Mouse (Mus musculus) liver, embryonic 13.5 days (tissue): ENCODE measurements at regions not wholly inside any gene's neighbourhood (a gene's known extent, or its start where the extent isn't known, plus 50 kb on each side); places are given as distances from the start of the nearest gene placed in this dataset.

Experiments used
- ATAC-seq: fragments of 200-750 bp; cut with Nextera tagmentation; 2 replicates; pipeline ENCODE4 v1.8.0; 2017; ENCODE audit warnings: low read depth, mild to moderate bottlenecking, moderate number of reproducible peaks, moderate library complexity
- DNase-seq: peaks from one replicate; pipeline ENCODE4 v3.0.0; 2022
- H3K27ac ChIP-seq: fragments of 300-500 bp; sonication (generic); 2 replicates; pipeline ENCODE4 v1.5.1; 2015; ENCODE audit warnings: moderate library complexity, mild to moderate bottlenecking, inconsistent platforms
- H3K27me3 ChIP-seq: fragments of 300-500 bp; sonication (generic); 2 replicates; pipeline ENCODE4 v1.6.1; 2015; ENCODE audit warnings: mild to moderate bottlenecking, inconsistent platforms
- H3K36me3 ChIP-seq: fragments of 300-500 bp; sonication (generic); 2 replicates; pipeline ENCODE4 v1.6.1; 2015; ENCODE audit warnings: mild to moderate bottlenecking, inconsistent platforms
- H3K4me1 ChIP-seq: fragments of 300-500 bp; sonication (generic); replicated peaks from 2 replicates; pipeline ENCODE4 v1.6.1; 2015; ENCODE audit warnings: inconsistent platforms
- H3K4me2 ChIP-seq: fragments of 300-500 bp; sonication (generic); 2 replicates; pipeline ENCODE4 v1.6.1; 2015; ENCODE audit warnings: inconsistent platforms, mild to moderate bottlenecking, moderate library complexity
- H3K4me3 ChIP-seq: fragments of 300-500 bp; sonication (generic); replicated peaks from 2 replicates; pipeline ENCODE4 v1.5.1; 2015; ENCODE audit warnings: mild to moderate bottlenecking, inconsistent platforms
- H3K9ac ChIP-seq: fragments of 300-500 bp; sonication (generic); 2 replicates; pipeline ENCODE4 v1.6.1; 2015; ENCODE audit warnings: mild to moderate bottlenecking, inconsistent platforms
- H3K9me3 ChIP-seq: fragments of 300-500 bp; sonication (generic); replicated peaks from 2 replicates; pipeline ENCODE4 v1.6.1; 2016; ENCODE audit warnings: inconsistent platforms
- WGBS: fragments of 180-500 bp; shearing (Covaris S2); methylation state at CpG from one replicate; pipeline ENCODE4 v1.1.7; 2015; ENCODE audit not compliant: insufficient replicate concordance; 5-methylcytosine and 5-hydroxymethylcytosine counted together

GRCm38 (mm10) chr13:69954171-69954570 is 152.0 kb downstream of the Med10 start:
- H3K4me3 ChIP-seq: no peak overlapping the region
- ATAC-seq (no peak), DNase-seq (no peak)
- H3K27ac ChIP-seq: no peak overlapping the region
- H3K27me3 ChIP-seq: no peaks in the 10 kb centered on the region
- no peaks in the 10 kb centered on the region for H3K4me1 ChIP-seq
- 45% methylated on average over 5 of the region's 5 CpGs for WGBS
- no peak overlapping the region for H3K4me2 ChIP-seq
- H3K9ac ChIP-seq: no peak overlapping the region
- H3K9me3 ChIP-seq: 0 out of 2 replicates have a peak, but pooled peaks cover 3% of the 10 kb centered on the region
- no peaks in the 10 kb centered on the region for H3K36me3 ChIP-seq

GRCm38 (mm10) chr13:69955503-69955902 is 153.3 kb downstream of the Med10 start:
- Histone ChIP-seq H3K36me3 (no peaks in the 10 kb centered on the region), H3K27me3 (no peaks in the 10 kb centered on the region), H3K4me2 (no peak overlapping the region), H3K4me1 (no peaks in the 10 kb centered on the region), H3K27ac (no peak overlapping the region), H3K9me3 (0 out of 2 replicates have a peak, but pooled peaks cover 3% of the 10 kb centered on the region), H3K4me3 (no peak overlapping the region), H3K9ac (no peak overlapping the region)
- no peak for DNase-seq
- WGBS: 37% methylated on average over 2 of the region's 2 CpGs
- no peak for ATAC-seq

- WGBS: 76% methylated on average over 8 of the region's 8 CpGs
- H3K9me3 ChIP-seq: no peaks in the 10 kb centered on the region
- ATAC-seq: no peak
Observed at GRCm38 (mm10) chr13:69963944-69964343, 161.7 kb downstream of the Med10 start.

GRCm38 (mm10) chr13:69971281-69972057 is 169.3 kb downstream of the Med10 start:
- no peak overlapping the region for H3K4me3 ChIP-seq
- H3K9ac ChIP-seq: no peak overlapping the region
- H3K27ac ChIP-seq: no peak overlapping the region
- no peak overlapping the region for H3K4me2 ChIP-seq
- ATAC-seq (no peak), DNase-seq (no peak)
- no peaks in the 10 kb centered on the region for H3K4me1 ChIP-seq
- no peaks in the 10 kb centered on the region for H3K9me3 ChIP-seq
- H3K27me3 ChIP-seq: no peaks in the 10 kb centered on the region
- 67% methylated on average over 9 of the region's 9 CpGs for WGBS
- no peaks in the 10 kb centered on the region for H3K36me3 ChIP-seq

More at GRCm38 (mm10) chr13:69963944-69964343, 161.7 kb downstream of the Med10 start:
- H3K4me1 ChIP-seq: no peaks in the 10 kb centered on the region
- H3K27ac ChIP-seq: no peak overlapping the region
- H3K4me3 ChIP-seq: no peak overlapping the region
- no peaks in the 10 kb centered on the region for H3K27me3 ChIP-seq
- no peak overlapping the region for H3K4me2 ChIP-seq
- no peak overlapping the region for H3K9ac ChIP-seq
- no peak for DNase-seq
- no peaks in the 10 kb centered on the region for H3K36me3 ChIP-seq

GRCm38 (mm10) chr13:69974835-69975234 is 172.6 kb downstream of the Med10 start:
- ATAC-seq: no peak
- no peaks in the 10 kb centered on the region for H3K4me1 ChIP-seq
- 57% methylated on average over 5 of the region's 5 CpGs for WGBS

GRCm38 (mm10) chr13:69984159-69984558 is 182.0 kb downstream of the Med10 start:
- Histone ChIP-seq H3K36me3 (no peaks in the 10 kb centered on the region), H3K27me3 (no peaks in the 10 kb centered on the region), H3K4me2 (no peak overlapping the region), H3K4me1 (no peaks in the 10 kb centered on the region), H3K9me3 (no peaks in the 10 kb centered on the region), H3K9ac (no peak overlapping the region), H3K27ac (no peak overlapping the region), H3K4me3 (no peak overlapping the region)
- no peak for ATAC-seq
- no peak for DNase-seq
- 46% methylated on average over 1 of the region's 1 CpGs for WGBS

More at GRCm38 (mm10) chr13:69974835-69975234, 172.6 kb downstream of the Med10 start:
- Histone ChIP-seq H3K9ac (no peak overlapping the region), H3K4me3 (no peak overlapping the region), H3K27ac (no peak overlapping the region), H3K9me3 (no peaks in the 10 kb centered on the region), H3K36me3 (no peaks in the 10 kb centered on the region), H3K4me2 (no peak overlapping the region), H3K27me3 (no peaks in the 10 kb centered on the region)
- no peak for DNase-seq

- Histone ChIP-seq H3K4me3 (no peak overlapping the region), H3K9ac (no peak overlapping the region), H3K4me2 (no peak overlapping the region), H3K36me3 (no peaks in the 10 kb centered on the region), H3K27me3 (no peaks in the 10 kb centered on the region), H3K27ac (no peak overlapping the region), H3K9me3 (no peaks in the 10 kb centered on the region), H3K4me1 (no peaks in the 10 kb centered on the region)
- no peak for ATAC-seq
- WGBS: 31% methylated on average over 10 of the region's 10 CpGs
- DNase-seq: no peak
Observed at GRCm38 (mm10) chr13:69987181-69987580, 185.0 kb downstream of the Med10 start.

GRCm38 (mm10) chr13:69988319-69988718 is 186.1 kb downstream of the Med10 start:
- ATAC-seq (no peak), DNase-seq (no peak)
- H3K9me3 ChIP-seq: no peaks in the 10 kb centered on the region
- no peaks in the 10 kb centered on the region for H3K27me3 ChIP-seq
- no peak overlapping the region for H3K27ac ChIP-seq
- no peak overlapping the region for H3K4me2 ChIP-seq
- H3K4me1 ChIP-seq: no peaks in the 10 kb centered on the region
- no peak overlapping the region for H3K9ac ChIP-seq
- no peaks in the 10 kb centered on the region for H3K36me3 ChIP-seq
- no peak overlapping the region for H3K4me3 ChIP-seq
- 48% methylated on average over 4 of the region's 4 CpGs for WGBS

GRCm38 (mm10) chr13:69991253-69991891 is 189.2 kb downstream of the Med10 start:
- ATAC-seq (no peak), DNase-seq (no peak)
- Histone ChIP-seq H3K9ac (no peak overlapping the region), H3K4me1 (no peaks in the 10 kb centered on the region), H3K4me2 (no peak overlapping the region), H3K27me3 (no peaks in the 10 kb centered on the region), H3K9me3 (no peaks in the 10 kb centered on the region), H3K27ac (no peak overlapping the region), H3K36me3 (no peaks in the 10 kb centered on the region), H3K4me3 (no peak overlapping the region)
- WGBS: 24% methylated on average over 11 of the region's 11 CpGs

- 56% methylated on average over 14 of the region's 14 CpGs for WGBS
- no peak overlapping the region for H3K4me3 ChIP-seq
- DNase-seq: no peak
- no peaks in the 10 kb centered on the region for H3K4me1 ChIP-seq
- no peaks in the 10 kb centered on the region for H3K27me3 ChIP-seq
- H3K27ac ChIP-seq: no peak overlapping the region
- H3K9ac ChIP-seq: no peak overlapping the region
- no peaks in the 10 kb centered on the region for H3K36me3 ChIP-seq
- no peaks in the 10 kb centered on the region for H3K9me3 ChIP-seq
- H3K4me2 ChIP-seq: no peak overlapping the region
- ATAC-seq: no peak
Observed at GRCm38 (mm10) chr13:69991892-69992261, 189.7 kb downstream of the Med10 start.

GRCm38 (mm10) chr13:70003591-70003990 is 201.4 kb downstream of the Med10 start:
- Histone ChIP-seq H3K4me3 (no peak overlapping the region), H3K9ac (no peak overlapping the region), H3K4me2 (no peak overlapping the region), H3K36me3 (no peaks in the 10 kb centered on the region), H3K4me1 (no peaks in the 10 kb centered on the region), H3K9me3 (0 out of 2 replicates have a peak, but pooled peaks cover 2% of the 10 kb centered on the region), H3K27ac (no peak overlapping the region), H3K27me3 (no peaks in the 10 kb centered on the region)
- ATAC-seq (no peak), DNase-seq (no peak)
- 76% methylated on average over 15 of the region's 15 CpGs for WGBS

- DNase-seq: no peak
- Histone ChIP-seq H3K9ac (no peak overlapping the region), H3K36me3 (no peaks in the 10 kb centered on the region), H3K4me2 (no peak overlapping the region), H3K27ac (no peak overlapping the region), H3K4me1 (no peaks in the 10 kb centered on the region), H3K9me3 (0 out of 2 replicates have a peak, but pooled peaks cover 2% of the 10 kb centered on the region), H3K27me3 (no peaks in the 10 kb centered on the region), H3K4me3 (no peak overlapping the region)
- WGBS: 43% methylated on average over 3 of the region's 3 CpGs
- ATAC-seq: no peak
Observed at GRCm38 (mm10) chr13:70012123-70012522, 209.9 kb downstream of the Med10 start.
